Mouse (Mus musculus): Measurements from ENCODE around the gene Pnma3. TPM values are rescaled to one million over a fixed set of nuclear protein-coding genes. Genes with fewer than 3 reads are reported as not detected.

Pnma3 gene
- not detected for polyA plus RNA-seq (2015; fragmentation: Illumina TruSeq; extraction: RNeasy Lipid Tissue Mini Kit (QIAGEN cat#74804); ENCODE audit: insufficient read depth, low replicate concordance)

DNA sequence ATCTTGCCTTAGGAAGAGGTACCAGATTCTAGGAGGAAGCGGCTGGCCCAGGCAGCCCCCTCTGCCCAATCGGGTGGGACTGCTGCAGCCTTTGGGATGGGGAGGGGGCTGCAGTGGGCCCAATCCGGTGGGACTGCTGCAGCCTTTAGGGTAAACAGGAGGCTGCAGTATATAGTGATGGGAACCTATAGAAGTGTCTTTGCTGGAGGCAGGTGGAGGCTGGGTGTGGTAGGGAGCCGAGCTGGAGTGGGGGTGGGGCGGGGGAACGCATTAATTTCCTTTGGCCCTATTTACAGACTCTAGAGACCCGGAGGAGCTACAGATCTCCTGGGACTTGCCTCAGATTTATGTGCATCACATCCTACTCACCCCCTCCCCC, at the start of gene Pnma3:
Pnma3 (plus strand) TSS at position 373 of the 379 bp plus-strand sequence.

DNA sequence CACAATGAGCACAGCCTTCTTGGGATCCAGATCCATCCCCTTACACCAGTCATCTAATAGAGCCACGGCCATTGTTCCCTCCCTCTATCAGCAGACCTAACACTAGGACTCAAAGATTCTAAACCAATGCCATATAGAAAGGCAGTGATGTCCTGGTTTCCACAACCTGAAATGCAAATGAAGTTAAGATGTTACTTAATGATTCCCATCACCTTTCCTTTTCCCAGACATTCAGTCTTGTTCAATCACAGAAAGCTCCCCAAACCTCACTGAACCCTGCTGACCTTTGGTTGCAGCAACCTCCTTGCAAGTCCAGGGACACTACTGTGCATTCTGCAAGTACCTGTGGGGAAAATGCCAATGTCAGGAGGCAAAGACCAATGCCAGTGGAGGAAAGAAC, 27.6 kb upstream of the Pnma3 start, which contains the start of gene Pnma5:
Pnma5 (minus strand) TSS at position 101 of the 400 bp plus-strand sequence.

DNA sequence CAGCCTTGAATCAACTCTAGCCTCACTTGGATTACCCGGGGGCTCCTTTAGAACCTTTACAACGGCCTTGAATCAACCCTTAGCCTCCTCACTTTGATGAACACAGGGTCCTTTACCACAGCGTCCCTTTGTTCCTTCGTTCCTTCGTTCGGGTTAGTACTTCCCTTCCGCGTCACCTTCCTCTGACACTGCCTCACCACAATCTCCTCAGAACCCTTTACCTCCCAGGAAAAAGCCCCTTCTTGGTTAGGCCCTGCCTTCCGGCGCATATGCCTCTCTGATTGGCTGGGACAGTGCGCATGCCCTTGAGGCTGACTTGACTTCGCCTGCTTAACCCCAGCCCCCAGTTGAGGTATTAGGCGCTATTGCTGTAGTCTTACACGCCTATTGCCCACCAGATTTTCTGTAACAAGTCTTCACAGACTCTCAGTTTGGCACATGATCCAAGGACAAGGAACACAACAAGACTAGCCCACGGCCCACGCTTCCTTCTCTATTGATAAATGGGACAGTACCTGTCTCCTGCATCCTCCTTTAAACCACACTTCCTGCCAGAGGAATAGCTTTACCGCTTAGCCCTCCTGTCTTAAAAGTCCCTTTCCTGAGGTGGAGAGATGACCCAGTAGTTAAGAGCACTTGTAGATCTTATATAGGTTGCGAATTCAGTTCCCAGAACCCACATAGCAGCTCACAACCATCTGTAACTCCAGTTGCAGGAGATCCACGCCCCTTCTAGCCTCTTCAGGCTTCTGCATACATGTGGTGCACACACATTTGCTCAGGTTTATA, 17.9 kb downstream of the Pnma3 start, which contains the start of gene Xlr4a:
Xlr4a (minus strand) TSS at position 212 of the 789 bp plus-strand sequence.

DNA sequence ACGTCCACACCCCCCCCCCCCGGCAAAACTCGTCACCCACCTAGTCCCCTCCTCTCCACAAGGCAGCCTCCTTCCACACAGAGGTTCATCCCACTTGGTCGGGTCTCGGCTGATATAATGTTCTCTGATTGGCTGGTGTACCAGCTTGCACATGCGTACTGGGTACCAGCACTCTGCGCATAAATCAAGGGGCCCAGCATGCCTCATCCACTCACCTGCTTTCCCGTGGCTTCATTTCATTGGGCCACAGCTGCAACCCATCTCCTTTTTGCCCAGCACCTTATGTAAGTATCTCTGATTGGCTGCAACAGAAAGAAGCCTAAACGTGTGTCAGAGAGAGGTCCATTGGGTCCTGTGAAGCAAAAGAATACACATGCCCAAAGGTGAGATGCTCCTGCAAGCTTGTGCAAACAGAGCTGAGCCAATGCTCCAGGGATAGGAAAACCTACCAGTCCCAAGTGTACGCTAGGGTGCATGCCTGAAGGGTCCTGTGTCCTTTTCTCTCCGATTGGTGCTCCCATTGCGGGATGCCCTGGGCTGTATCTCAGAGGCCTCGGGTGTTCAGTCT, 32.4 kb downstream of the Pnma3 start, which contains the start of gene Xlr3a:
Xlr3a (minus strand) TSS at position 155 of the 568 bp plus-strand sequence.

DNA sequence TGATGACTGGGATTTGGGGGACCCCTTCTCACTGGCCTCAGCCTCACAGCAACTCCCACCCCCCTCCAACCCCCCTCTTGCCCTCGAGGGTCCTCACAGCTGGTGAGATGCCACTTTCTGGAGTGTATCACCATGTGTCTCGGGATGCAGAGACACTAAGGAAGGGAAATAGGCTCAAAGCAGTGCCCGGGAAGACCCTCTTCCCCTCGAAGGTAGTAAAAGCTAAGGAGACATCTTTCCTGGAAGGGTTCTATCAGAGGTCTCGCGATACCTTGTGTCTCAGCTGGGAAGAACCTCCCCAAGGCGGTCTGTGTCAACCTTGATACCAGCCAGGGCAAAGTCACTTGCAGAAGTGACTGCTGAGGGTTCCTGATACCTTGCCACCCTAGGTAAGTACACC, 52.2 kb downstream of the Pnma3 start, which contains the start of gene Gm14685:
Gm14685 (plus strand) TSS at position 301 of the 400 bp plus-strand sequence.

Other genes starting within 250 kb of the Pnma3 start
- gene Gabrq, start 239.6 kb upstream of the Pnma3 start, polyA plus RNA-seq (2015; fragmentation: Illumina TruSeq; extraction: RNeasy Lipid Tissue Mini Kit (QIAGEN cat#74804); ENCODE audit: insufficient read depth, low replicate concordance), result 9.1 TPM
- gene Cetn2, start 146.4 kb upstream of the Pnma3 start, polyA plus RNA-seq (2015; fragmentation: Illumina TruSeq; extraction: RNeasy Lipid Tissue Mini Kit (QIAGEN cat#74804); ENCODE audit: insufficient read depth, low replicate concordance), result 105 TPM
- 21.9 TPM for gene Nsdhl, start 146.2 kb upstream of the Pnma3 start, polyA plus RNA-seq (2015; fragmentation: Illumina TruSeq; extraction: RNeasy Lipid Tissue Mini Kit (QIAGEN cat#74804); ENCODE audit: insufficient read depth, low replicate concordance)
- 1.0 TPM for gene Zfp185, start 77.4 kb upstream of the Pnma3 start, polyA plus RNA-seq (2015; fragmentation: Illumina TruSeq; extraction: RNeasy Lipid Tissue Mini Kit (QIAGEN cat#74804); ENCODE audit: insufficient read depth, low replicate concordance)
- not detected for gene Pnma5, start 27.7 kb upstream of the Pnma3 start, polyA plus RNA-seq (2015; fragmentation: Illumina TruSeq; extraction: RNeasy Lipid Tissue Mini Kit (QIAGEN cat#74804); ENCODE audit: insufficient read depth, low replicate concordance)
- gene Xlr4a, start 17.7 kb downstream of the Pnma3 start, polyA plus RNA-seq (2015; fragmentation: Illumina TruSeq; extraction: RNeasy Lipid Tissue Mini Kit (QIAGEN cat#74804); ENCODE audit: insufficient read depth, low replicate concordance), result 44.1 TPM
- gene Xlr3a, start 32.3 kb downstream of the Pnma3 start, polyA plus RNA-seq (2015; fragmentation: Illumina TruSeq; extraction: RNeasy Lipid Tissue Mini Kit (QIAGEN cat#74804); ENCODE audit: insufficient read depth, low replicate concordance), result 0.55 TPM
- not detected for gene Gm14685, start 52.3 kb downstream of the Pnma3 start, polyA plus RNA-seq (2015; fragmentation: Illumina TruSeq; extraction: RNeasy Lipid Tissue Mini Kit (QIAGEN cat#74804); ENCODE audit: insufficient read depth, low replicate concordance)
- gene Xlr5b, start 84.0 kb downstream of the Pnma3 start, polyA plus RNA-seq (2015; fragmentation: Illumina TruSeq; extraction: RNeasy Lipid Tissue Mini Kit (QIAGEN cat#74804); ENCODE audit: insufficient read depth, low replicate concordance), result not detected
- not detected for gene DXBay18, start 84.7 kb downstream of the Pnma3 start, polyA plus RNA-seq (2015; fragmentation: Illumina TruSeq; extraction: RNeasy Lipid Tissue Mini Kit (QIAGEN cat#74804); ENCODE audit: insufficient read depth, low replicate concordance)
- gene Spin2d, start 112.2 kb downstream of the Pnma3 start, polyA plus RNA-seq (2015; fragmentation: Illumina TruSeq; extraction: RNeasy Lipid Tissue Mini Kit (QIAGEN cat#74804); ENCODE audit: insufficient read depth, low replicate concordance), result not detected
- gene Xlr3b, start 127.4 kb downstream of the Pnma3 start, polyA plus RNA-seq (2015; fragmentation: Illumina TruSeq; extraction: RNeasy Lipid Tissue Mini Kit (QIAGEN cat#74804); ENCODE audit: insufficient read depth, low replicate concordance), result 15.7 TPM
- 72.3 TPM for gene Xlr4b, start 149.5 kb downstream of the Pnma3 start, polyA plus RNA-seq (2015; fragmentation: Illumina TruSeq; extraction: RNeasy Lipid Tissue Mini Kit (QIAGEN cat#74804); ENCODE audit: insufficient read depth, low replicate concordance)
- 4.5 TPM for gene F8a, start 163.5 kb downstream of the Pnma3 start, polyA plus RNA-seq (2015; fragmentation: Illumina TruSeq; extraction: RNeasy Lipid Tissue Mini Kit (QIAGEN cat#74804); ENCODE audit: insufficient read depth, low replicate concordance)
- 33.7 TPM for gene Xlr4c, start 178.3 kb downstream of the Pnma3 start, polyA plus RNA-seq (2015; fragmentation: Illumina TruSeq; extraction: RNeasy Lipid Tissue Mini Kit (QIAGEN cat#74804); ENCODE audit: insufficient read depth, low replicate concordance)
- not detected for gene Xlr3c, start 200.6 kb downstream of the Pnma3 start, polyA plus RNA-seq (2015; fragmentation: Illumina TruSeq; extraction: RNeasy Lipid Tissue Mini Kit (QIAGEN cat#74804); ENCODE audit: insufficient read depth, low replicate concordance)
- not detected for gene Xlr5a, start 228.2 kb downstream of the Pnma3 start, polyA plus RNA-seq (2015; fragmentation: Illumina TruSeq; extraction: RNeasy Lipid Tissue Mini Kit (QIAGEN cat#74804); ENCODE audit: insufficient read depth, low replicate concordance)
- gene Xlr5c, start 228.2 kb downstream of the Pnma3 start, polyA plus RNA-seq (2015; fragmentation: Illumina TruSeq; extraction: RNeasy Lipid Tissue Mini Kit (QIAGEN cat#74804); ENCODE audit: insufficient read depth, low replicate concordance), result not detected